Mouse (Mus musculus): Measurements from ENCODE around the gene Nim1k. TPM values are rescaled to one million over a fixed set of nuclear protein-coding genes. Genes with fewer than 3 reads are reported as not detected.
"Not testable (repeated sequence)": the region's sequence is repeated elsewhere in the genome, so short reads cannot be mapped to it uniquely, and the experiment has no call there.

The Nim1k gene
- total and polyA plus RNA-seq, 2 experiments from 2014 or later = 8.7 to 11.2 TPM

GRCm38 (mm10) chr13:119713107-119713787 lies 42.4 kb downstream of the Nim1k start:
- 69% methylated on average over 8 of the region's 8 CpGs for WGBS
- no peaks in the 10 kb centered on the region for H3K4me1 ChIP-seq (ENCODE audit: insufficient read depth)
- H3K4me3 ChIP-seq (ENCODE audit: low read depth, low read length) = no peak overlapping the region
- H3K9me3 ChIP-seq (ENCODE audit: low read length) = no peaks in the 10 kb centered on the region
- no peak overlapping the region for H3K9ac ChIP-seq
- H3K4me2 ChIP-seq (ENCODE audit: low read depth) = no peak overlapping the region
- no peak for TF ChIP-seq CTCF (IDR thresholded peaks at IDR 0.05; ENCODE audit: low read depth)
- peak; percentile 19 for ATAC-seq
- H3K27ac ChIP-seq (ENCODE audit: low read depth, low read length) = no peak overlapping the region
- peaks cover 38% of the 10 kb centered on the region for H3K36me3 ChIP-seq (ENCODE audit: insufficient read depth)
- no peaks in the 10 kb centered on the region for H3K27me3 ChIP-seq (ENCODE audit: insufficient read depth, low read length)
- no peak for DNase-seq

- DNase-seq (no peak), ATAC-seq (no peak)
- Histone ChIP-seq H3K4me1 (ENCODE audit: insufficient read depth) (no peaks in the 10 kb centered on the region), H3K9ac (no peak overlapping the region), H3K4me3 (ENCODE audit: low read depth, low read length) (no peak overlapping the region), H3K27me3 (ENCODE audit: insufficient read depth, low read length) (no peaks in the 10 kb centered on the region), H3K4me2 (ENCODE audit: low read depth) (no peak overlapping the region), H3K9me3 (ENCODE audit: low read length) (no peaks in the 10 kb centered on the region), H3K36me3 (ENCODE audit: insufficient read depth) (peaks cover 41% of the 10 kb centered on the region), H3K27ac (ENCODE audit: low read depth, low read length) (no peak overlapping the region)
- 86% methylated on average over 11 of the region's 11 CpGs for WGBS
- no peak for TF ChIP-seq CTCF (IDR thresholded peaks at IDR 0.05; ENCODE audit: low read depth)
Observed at GRCm38 (mm10) chr13:119712463-119712862, 43.2 kb downstream of the Nim1k start.

DNA sequence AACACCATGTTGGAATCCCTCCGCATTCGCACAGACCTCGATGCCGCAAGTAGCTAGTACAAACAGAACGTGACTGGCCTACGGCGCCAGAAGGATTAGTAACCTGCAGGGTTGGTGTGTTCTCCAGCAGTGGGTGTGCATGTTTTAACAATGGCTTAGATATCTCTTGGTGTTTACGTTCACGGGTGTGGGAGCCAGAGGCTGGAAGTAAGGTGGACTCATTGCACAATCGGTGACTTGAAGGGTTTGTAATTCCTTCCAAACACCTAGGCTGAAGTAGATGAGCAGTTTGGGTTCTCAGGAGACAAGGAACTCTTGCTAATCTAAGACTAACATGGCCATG lies 45.4 kb downstream of the Nim1k start:
- H3K4me1 ChIP-seq (ENCODE audit: insufficient read depth) = no peaks in the 10 kb centered on the region
- H3K27me3 ChIP-seq (ENCODE audit: insufficient read depth, low read length) = no peaks in the 10 kb centered on the region
- WGBS = 76% methylated on average over 10 of the region's 10 CpGs
- no peak for ATAC-seq
- no peak overlapping the region for H3K4me2 ChIP-seq (ENCODE audit: low read depth)
- no peaks in the 10 kb centered on the region for H3K9me3 ChIP-seq (ENCODE audit: low read length)
- no peak for DNase-seq
- H3K4me3 ChIP-seq (ENCODE audit: low read depth, low read length) = no peak overlapping the region
- 0 out of 2 replicates have a peak overlapping the region, but pooled peaks have one; percentile 21 for H3K27ac ChIP-seq (ENCODE audit: low read depth, low read length)
- no peak overlapping the region for H3K9ac ChIP-seq
- H3K36me3 ChIP-seq (ENCODE audit: insufficient read depth) = peaks cover 56% of the 10 kb centered on the region
- no peak for TF ChIP-seq CTCF (IDR thresholded peaks at IDR 0.05; ENCODE audit: low read depth)

DNA sequence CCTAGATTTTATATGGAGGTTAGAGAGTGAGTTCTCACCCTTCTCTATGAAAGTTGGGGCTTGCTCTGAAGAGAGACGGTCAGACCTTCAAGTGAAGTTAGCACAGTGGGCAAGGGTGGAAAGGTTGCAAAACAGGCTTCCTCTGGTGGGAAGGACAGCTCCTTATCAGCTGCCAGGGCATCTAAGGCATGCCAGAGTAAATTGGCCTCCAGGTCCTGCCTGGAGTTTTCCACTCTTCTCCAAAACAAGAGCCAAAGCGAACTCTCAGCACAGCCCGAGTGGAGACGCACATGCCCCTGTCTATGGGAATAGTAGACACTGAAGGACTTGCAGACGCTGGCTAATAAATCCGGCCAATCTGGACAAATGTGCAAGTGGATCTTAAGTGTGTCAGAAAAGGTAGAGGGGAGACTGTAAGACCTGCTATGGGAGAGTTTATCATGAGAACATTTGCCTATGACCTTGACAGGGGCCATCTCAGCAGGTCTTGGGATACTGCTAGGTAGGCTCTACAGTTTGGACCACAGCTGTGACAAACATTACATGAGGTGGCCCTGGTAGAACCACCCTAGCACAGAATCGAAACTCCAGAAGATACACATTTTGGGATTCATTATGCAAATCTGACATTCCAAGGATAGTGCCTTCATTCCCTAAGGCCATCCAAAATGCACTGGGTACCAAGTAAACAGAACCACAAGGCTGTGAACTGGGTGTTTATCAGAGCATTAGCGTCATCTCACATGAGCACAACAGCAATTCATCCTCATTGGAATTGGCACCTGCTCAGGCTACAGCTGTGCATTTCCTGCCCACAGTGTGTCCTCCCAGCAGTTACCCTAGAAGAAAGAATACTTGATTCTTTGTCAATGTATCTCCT lies 46.1 kb downstream of the Nim1k start:
- Histone ChIP-seq H3K4me2 (ENCODE audit: low read depth) (no peak overlapping the region), H3K4me3 (ENCODE audit: low read depth, low read length) (no peak overlapping the region), H3K36me3 (ENCODE audit: insufficient read depth) (peaks cover 62% of the 10 kb centered on the region), H3K27ac (ENCODE audit: low read depth, low read length) (no peak overlapping the region), H3K9ac (no peak overlapping the region), H3K27me3 (ENCODE audit: insufficient read depth, low read length) (no peaks in the 10 kb centered on the region), H3K9me3 (ENCODE audit: low read length) (no peaks in the 10 kb centered on the region), H3K4me1 (ENCODE audit: insufficient read depth) (no peaks in the 10 kb centered on the region)
- ATAC-seq (no peak), DNase-seq (no peak)
- WGBS = 85% methylated on average over 8 of the region's 8 CpGs
- no peak for TF ChIP-seq CTCF (IDR thresholded peaks at IDR 0.05; ENCODE audit: low read depth)

DNA sequence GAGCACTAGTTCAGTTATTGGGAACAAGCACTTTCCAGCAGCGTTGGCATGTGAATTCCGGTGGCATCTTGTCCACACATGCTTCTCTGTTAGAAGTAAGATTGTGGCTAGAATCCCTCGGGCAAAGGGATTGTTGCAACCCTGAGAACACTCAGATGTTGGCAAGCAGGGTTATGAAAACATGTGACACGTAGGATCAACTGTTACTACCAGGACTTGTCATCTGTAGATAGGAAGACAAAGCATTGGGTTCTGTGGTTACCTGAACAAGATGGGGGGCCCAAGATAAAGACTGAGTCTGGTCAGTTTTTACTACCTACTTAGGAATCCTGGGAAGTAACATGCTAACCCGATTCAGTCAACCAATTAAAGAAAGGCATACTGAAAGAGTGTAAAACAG lies 46.7 kb downstream of the Nim1k start:
- Histone ChIP-seq H3K27me3 (ENCODE audit: insufficient read depth, low read length) (no peaks in the 10 kb centered on the region), H3K9me3 (ENCODE audit: low read length) (no peaks in the 10 kb centered on the region), H3K27ac (ENCODE audit: low read depth, low read length) (no peak overlapping the region), H3K4me2 (ENCODE audit: low read depth) (no peak overlapping the region), H3K4me1 (ENCODE audit: insufficient read depth) (no peaks in the 10 kb centered on the region), H3K4me3 (ENCODE audit: low read depth, low read length) (no peak overlapping the region), H3K36me3 (ENCODE audit: insufficient read depth) (peaks cover 68% of the 10 kb centered on the region), H3K9ac (no peak overlapping the region)
- ATAC-seq (no peak), DNase-seq (no peak)
- WGBS = 78% methylated on average over 5 of the region's 5 CpGs
- no peak for TF ChIP-seq CTCF (IDR thresholded peaks at IDR 0.05; ENCODE audit: low read depth)

DNA sequence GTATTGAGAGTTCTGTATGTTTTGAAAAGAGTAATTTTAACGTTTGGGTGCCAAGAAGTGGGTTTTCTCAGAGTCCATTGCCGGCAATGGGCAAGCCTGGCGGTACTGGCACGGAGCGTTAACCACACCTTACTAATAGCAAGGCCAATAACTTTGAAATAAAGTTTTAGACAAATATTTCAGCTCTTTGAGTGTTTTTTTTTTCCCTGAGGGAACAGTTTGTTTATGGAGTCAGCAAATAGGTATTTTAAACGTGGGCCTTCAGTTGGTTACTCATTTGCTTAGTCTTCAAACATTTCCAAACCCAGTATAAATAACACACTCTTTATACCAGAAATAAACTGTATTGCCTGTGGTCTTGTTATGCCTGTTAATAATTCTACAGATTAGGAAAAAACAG lies 47.8 kb downstream of the Nim1k start:
- 84% methylated on average over 6 of the region's 6 CpGs for WGBS
- no peak overlapping the region for H3K4me3 ChIP-seq (ENCODE audit: low read depth, low read length)
- no peak for TF ChIP-seq CTCF (IDR thresholded peaks at IDR 0.05; ENCODE audit: low read depth)
- no peaks in the 10 kb centered on the region for H3K4me1 ChIP-seq (ENCODE audit: insufficient read depth)
- H3K36me3 ChIP-seq (ENCODE audit: insufficient read depth) = peaks cover 75% of the 10 kb centered on the region
- H3K9ac ChIP-seq = no peak overlapping the region
- DNase-seq (no peak), ATAC-seq (no peak)
- H3K4me2 ChIP-seq (ENCODE audit: low read depth) = no peak overlapping the region
- H3K27me3 ChIP-seq (ENCODE audit: insufficient read depth, low read length) = no peaks in the 10 kb centered on the region
- H3K27ac ChIP-seq (ENCODE audit: low read depth, low read length) = no peak overlapping the region
- no peaks in the 10 kb centered on the region for H3K9me3 ChIP-seq (ENCODE audit: low read length)

GRCm38 (mm10) chr13:119706953-119707352 lies 48.7 kb downstream of the Nim1k start:
- H3K4me1 ChIP-seq (ENCODE audit: insufficient read depth) = no peaks in the 10 kb centered on the region
- no peak overlapping the region for H3K9ac ChIP-seq
- no peak overlapping the region for H3K4me3 ChIP-seq (ENCODE audit: low read depth, low read length)
- H3K36me3 ChIP-seq (ENCODE audit: insufficient read depth) = peaks cover 76% of the 10 kb centered on the region
- TF ChIP-seq CTCF (IDR thresholded peaks at IDR 0.05; ENCODE audit: low read depth) = no peak
- no peak overlapping the region for H3K4me2 ChIP-seq (ENCODE audit: low read depth)
- no peaks in the 10 kb centered on the region for H3K9me3 ChIP-seq (ENCODE audit: low read length)
- ATAC-seq (no peak), DNase-seq (no peak)
- 71% methylated on average over 7 of the region's 7 CpGs for WGBS
- H3K27ac ChIP-seq (ENCODE audit: low read depth, low read length) = no peak overlapping the region
- H3K27me3 ChIP-seq (ENCODE audit: insufficient read depth, low read length) = no peaks in the 10 kb centered on the region

DNA sequence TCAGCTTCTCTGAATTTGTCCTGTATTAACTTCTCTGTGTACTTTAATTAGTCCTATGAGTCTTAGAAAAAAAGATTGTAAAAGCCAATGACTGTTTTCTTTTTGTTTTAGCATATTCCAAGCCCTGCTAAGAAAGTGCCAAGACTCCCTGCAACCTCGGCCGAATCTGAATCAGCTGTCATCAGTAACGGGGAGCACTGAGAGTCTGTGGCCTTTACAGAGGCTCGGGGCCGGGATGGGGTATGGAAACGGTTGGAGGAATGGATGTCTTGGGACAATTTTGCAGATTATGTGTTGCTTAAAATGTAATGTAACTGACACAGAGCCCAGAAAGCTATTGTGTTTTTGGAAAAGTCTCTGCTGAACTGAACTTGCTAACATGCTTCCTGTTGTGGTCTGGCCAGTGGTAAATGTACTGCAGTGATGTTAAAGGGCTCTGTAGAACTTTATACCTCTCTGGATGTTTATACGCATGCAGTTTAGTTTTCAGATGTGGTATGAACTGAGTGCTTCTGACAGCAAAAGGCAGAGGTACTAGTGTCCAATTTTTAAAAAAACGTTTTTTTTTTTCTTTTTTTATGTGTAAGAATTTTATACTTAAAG lies 49.3 kb downstream of the Nim1k start:
- peaks cover 71% of the 10 kb centered on the region for H3K36me3 ChIP-seq (ENCODE audit: insufficient read depth)
- H3K9me3 ChIP-seq (ENCODE audit: low read length); ATAC-seq; H3K4me3 ChIP-seq (ENCODE audit: low read depth, low read length); H3K4me1 ChIP-seq (ENCODE audit: insufficient read depth); H3K4me2 ChIP-seq (ENCODE audit: low read depth); DNase-seq; H3K27ac ChIP-seq (ENCODE audit: low read depth, low read length); H3K9ac ChIP-seq; H3K27me3 ChIP-seq (ENCODE audit: insufficient read depth, low read length): not testable (repeated sequence)
- 82% methylated on average over 7 of the region's 8 CpGs for WGBS
